Mouse (Mus musculus): ENCODE data around the gene Sucla2. TPM values are rescaled to one million over a fixed set of nuclear protein-coding genes. Genes with fewer than 3 reads are reported as not detected.

Gene Sucla2
- total and polyA plus RNA-seq, 3 experiments: 51.9 to 98.4 (median 60.3) TPM

- H3K9ac ChIP-seq (ENCODE audit: insufficient read depth, low read depth): no peak overlapping the region
- H3K27me3 ChIP-seq (replicated peaks): no peaks in the 10 kb centered on the region
- H3K9me3 ChIP-seq (replicated peaks; ENCODE audit: low read length): no peaks in the 10 kb centered on the region
- dilution Hi-C loops (cut with MboI; ENCODE audit: extremely low pct_ligation_motif_present, extremely low pct_unique_long_range_greater_than_20kb, low sequenced_read_pairs) (no loop called here), in situ Hi-C loops (cut with MboI; ENCODE audit: low pct_ligation_motif_present, low pct_unique_long_range_greater_than_20kb, low sequenced_read_pairs) (no loop called here)
- peaks cover 0 to 3% of the 10 kb centered on the region in 2 experiments for H3K36me3 ChIP-seq (replicated peaks in 1 of 2; ENCODE audit: control insufficient read depth in 1 of 2, insufficient read depth in 1 of 2, low read length in 1 of 2)
- no peak for DNase-seq (ENCODE audit: extremely low read depth)
- no peaks in the 10 kb centered on the region for H3K79me2 ChIP-seq (replicated peaks; ENCODE audit: control insufficient read depth, extremely low read depth, insufficient read depth, poor library complexity, severe bottlenecking)
- no peak overlapping the region for H3K4me3 ChIP-seq (replicated peaks in 1 of 3; ENCODE audit: low read depth in 2 of 3, low read length in 2 of 3, poor library complexity in 1 of 3)
- TF ChIP-seq CTCF (conservative IDR thresholded peaks at IDR 0.05 in 1 of 2, IDR thresholded peaks at IDR 0.05 in 1 of 2; ENCODE audit: low read depth in 2 of 2, low read length in 2 of 2): no peak
- no peak for TF ChIP-seq ZC3H11A (IDR thresholded peaks at IDR 0.05; ENCODE audit: low read depth, low read length)
- no peak for TF ChIP-seq SMC3 (IDR thresholded peaks at IDR 0.05; ENCODE audit: low read depth, low read length)
- TF ChIP-seq CHD2 (IDR thresholded peaks at IDR 0.05; ENCODE audit: low read length): no peak
- no peak for TF ChIP-seq MAZ (IDR thresholded peaks at IDR 0.05; ENCODE audit: low read depth, low read length)
- no peak for TF ChIP-seq GABPA (IDR thresholded peaks at IDR 0.05; ENCODE audit: insufficient replicate concordance, low read depth, low read length)
- no peak for TF ChIP-seq PAX5 (IDR thresholded peaks at IDR 0.05; ENCODE audit: low read length)
- TF ChIP-seq RCOR1 (conservative IDR thresholded peaks at IDR 0.05; ENCODE audit: low read depth, low read length): no peak
- TF ChIP-seq UBTF (IDR thresholded peaks at IDR 0.05; ENCODE audit: low read depth, low read length): no peak
- TF ChIP-seq MEF2A (IDR thresholded peaks at IDR 0.05; ENCODE audit: borderline replicate concordance, low read depth, low read length): no peak
- no peak for TF ChIP-seq USF2 (conservative IDR thresholded peaks at IDR 0.05; ENCODE audit: low read depth, low read length)
- TF ChIP-seq MAX (IDR thresholded peaks at IDR 0.05; ENCODE audit: low read length): no peak
- no peak for TF ChIP-seq USF1 (IDR thresholded peaks at IDR 0.05; ENCODE audit: low read depth, low read length)
- no peak overlapping the region for H3K27ac ChIP-seq (ENCODE audit: insufficient read depth, low read depth)
- H3K4me1 ChIP-seq (ENCODE audit: control insufficient read depth in 1 of 2, insufficient read depth in 2 of 2): peaks cover 0 to 20% of the 10 kb centered on the region in 2 experiments; a peak in 2 of 4 replicates
- no peak overlapping the region for H3K4me2 ChIP-seq (ENCODE audit: insufficient read depth, low read depth, poor library complexity, severe bottlenecking)
These were observed 25.2 kb downstream of the Sucla2 start for GRCm38 (mm10) chr14:73550291-73550690.

GRCm38 (mm10) chr14:73550732-73551131, 25.6 kb downstream of the Sucla2 start:
- dilution Hi-C loops (cut with MboI; ENCODE audit: extremely low pct_ligation_motif_present, extremely low pct_unique_long_range_greater_than_20kb, low sequenced_read_pairs) (no loop called here), in situ Hi-C loops (cut with MboI; ENCODE audit: low pct_ligation_motif_present, low pct_unique_long_range_greater_than_20kb, low sequenced_read_pairs) (no loop called here)

More at GRCm38 (mm10) chr14:73550732-73551131, 25.6 kb downstream of the Sucla2 start:
- Histone ChIP-seq H3K9ac (ENCODE audit: insufficient read depth, low read depth) (no peak overlapping the region), H3K4me2 (ENCODE audit: insufficient read depth, low read depth, poor library complexity, severe bottlenecking) (no peak overlapping the region), H3K27me3 (replicated peaks) (no peaks in the 10 kb centered on the region), H3K79me2 (replicated peaks; ENCODE audit: control insufficient read depth, extremely low read depth, insufficient read depth, poor library complexity, severe bottlenecking) (no peaks in the 10 kb centered on the region), H3K9me3 (replicated peaks; ENCODE audit: low read length) (no peaks in the 10 kb centered on the region), H3K4me3 (replicated peaks in 1 of 3; ENCODE audit: low read depth in 2 of 3, low read length in 2 of 3, poor library complexity in 1 of 3) (no peak overlapping the region), H3K36me3 (replicated peaks in 1 of 2; ENCODE audit: control insufficient read depth in 1 of 2, insufficient read depth in 1 of 2, low read length in 1 of 2) (peaks cover 0 to 8% of the 10 kb centered on the region in 2 experiments), H3K4me1 (ENCODE audit: control insufficient read depth in 1 of 2, insufficient read depth in 2 of 2) (peaks cover 0 to 20% of the 10 kb centered on the region in 2 experiments; a peak in 2 of 4 replicates), H3K27ac (ENCODE audit: insufficient read depth, low read depth) (no peak overlapping the region)
- TF ChIP-seq HCFC1 (IDR thresholded peaks at IDR 0.05; ENCODE audit: low read depth, low read length): no peak
- no peak for TF ChIP-seq USF2 (conservative IDR thresholded peaks at IDR 0.05; ENCODE audit: low read depth, low read length)
- TF ChIP-seq JUND (conservative IDR thresholded peaks at IDR 0.05; ENCODE audit: low read depth, low read length): no peak
- TF ChIP-seq RCOR1 (conservative IDR thresholded peaks at IDR 0.05; ENCODE audit: low read depth, low read length): no peak
- no peak for TF ChIP-seq MXI1 (IDR thresholded peaks at IDR 0.05; ENCODE audit: low read depth, low read length)
- no peak for TF ChIP-seq IRF4 (IDR thresholded peaks at IDR 0.05; ENCODE audit: low read depth, low read length)
- no peak for TF ChIP-seq ETS1 (conservative IDR thresholded peaks at IDR 0.05; ENCODE audit: low read depth, low read length)
- no peak for TF ChIP-seq NRF1 (IDR thresholded peaks at IDR 0.05; ENCODE audit: low read depth, low read length)
- no peak for TF ChIP-seq SIN3A (IDR thresholded peaks at IDR 0.05; ENCODE audit: low read length)
- no peak for TF ChIP-seq E2F4 (IDR thresholded peaks at IDR 0.05; ENCODE audit: insufficient replicate concordance, low read depth, low read length)
- no peak for TF ChIP-seq ELF1 (IDR thresholded peaks at IDR 0.05; ENCODE audit: low read depth, low read length)
- no peak for TF ChIP-seq TBP (conservative IDR thresholded peaks at IDR 0.05; ENCODE audit: low read depth, low read length)
- no peak for TF ChIP-seq GABPA (IDR thresholded peaks at IDR 0.05; ENCODE audit: insufficient replicate concordance, low read depth, low read length)
- no peak for TF ChIP-seq UBTF (IDR thresholded peaks at IDR 0.05; ENCODE audit: low read depth, low read length)
- TF ChIP-seq PAX5 (IDR thresholded peaks at IDR 0.05; ENCODE audit: low read length): no peak
- no peak for TF ChIP-seq MAX (IDR thresholded peaks at IDR 0.05; ENCODE audit: low read length)
- no peak for TF ChIP-seq ZMIZ1 (IDR thresholded peaks at IDR 0.05; ENCODE audit: low read depth, low read length)
- no peak for DNase-seq (ENCODE audit: extremely low read depth)
